Mouse (Mus musculus): Measurements from ENCODE around the gene Gm266.

DNA sequence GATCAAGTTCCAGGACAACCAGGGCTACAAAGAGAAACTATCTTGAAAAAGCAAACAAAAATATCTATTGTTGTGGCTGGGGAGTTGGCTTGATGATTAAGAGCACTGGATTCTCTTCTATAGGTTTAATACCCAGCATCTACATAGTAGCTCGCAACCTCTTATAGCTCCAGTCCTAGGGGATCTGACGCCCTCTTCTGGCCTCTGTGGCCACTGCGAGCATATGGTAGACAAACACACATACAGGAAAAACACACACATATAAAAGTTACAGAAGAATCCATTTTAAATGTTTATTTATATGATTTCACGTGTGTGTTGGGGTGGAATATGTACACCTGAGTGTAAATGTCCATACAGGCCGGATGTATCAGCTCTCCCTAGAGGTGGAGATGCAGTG, 21.4 kb upstream of the Gm266 start:
- no peak for TF ChIP-seq EP300 (IDR thresholded peaks at IDR 0.05; ENCODE audit: low read depth)
- TF ChIP-seq CTCF (IDR thresholded peaks at IDR 0.05; ENCODE audit: low read depth), result no peak

Measured in heart, postnatal 0 days (tissue).